Mouse (Mus musculus): ENCODE data around the gene Gm37240. TPM values are rescaled to one million over a fixed set of nuclear protein-coding genes. Genes with fewer than 3 reads are reported as not detected.
"Not testable (repeated sequence)": the region's sequence is repeated elsewhere in the genome, so short reads cannot be mapped to it uniquely, and the experiment has no call there.

The Gm37240 gene
- polyA plus RNA-seq, 1 experiment from 2014 or later = 0.21 TPM

DNA sequence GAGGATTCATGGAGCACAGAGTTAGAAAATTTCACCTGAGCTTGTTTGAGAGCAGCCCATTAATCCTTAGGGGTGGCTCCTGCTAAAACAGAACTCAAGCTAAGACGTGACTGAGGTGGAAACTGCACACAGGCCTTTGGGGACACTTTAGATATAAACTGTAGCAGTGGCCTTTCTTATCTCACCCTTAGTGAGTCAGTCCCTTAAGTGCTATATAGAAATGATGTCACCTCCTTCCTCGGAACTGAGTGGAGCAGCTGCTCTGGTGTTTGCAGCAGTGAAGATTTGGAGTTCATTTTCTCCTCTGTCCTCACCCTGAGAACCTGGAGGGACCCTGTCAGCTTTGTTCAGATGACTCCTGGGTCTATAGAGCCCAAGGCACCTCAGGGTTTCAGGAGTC is 298.6 kb downstream of the Gm37240 start:
- Histone ChIP-seq H3K4me1 (replicated peaks) (peaks cover 74% of the 10 kb centered on the region), H3K27ac (peak overlapping the region; percentile 63)
- WGBS (ENCODE audit: insufficient replicate concordance) = 16% methylated on average over 2 of the region's 2 CpGs

DNA sequence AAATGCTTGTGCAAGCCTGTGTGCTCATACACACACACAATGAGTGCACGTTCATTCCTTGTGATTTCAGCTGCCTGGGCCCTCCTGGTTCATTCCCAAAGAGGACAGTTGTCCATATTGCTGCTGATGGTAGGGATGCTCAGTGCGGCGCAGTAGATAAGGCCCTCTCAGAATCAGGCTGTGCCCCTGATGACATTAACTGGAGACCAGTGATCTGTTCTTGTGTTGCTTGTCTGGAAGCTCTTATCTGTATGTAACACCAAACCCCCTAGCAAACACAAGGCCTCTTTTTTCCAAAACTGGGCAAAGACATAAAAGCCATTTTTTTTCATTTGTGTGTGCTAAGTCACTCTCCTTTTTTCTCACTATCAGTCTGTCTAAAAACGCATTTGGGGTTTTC is 302.4 kb downstream of the Gm37240 start:
- peaks cover 61% of the 10 kb centered on the region for H3K4me1 ChIP-seq (replicated peaks)
- 0 out of 2 replicates have a peak overlapping the region, but pooled peaks have one; percentile 31 for H3K27ac ChIP-seq
- H3K4me2 ChIP-seq = peak overlapping the region; percentile 27; the same call in 1 of the 2 replicates
- peak; percentile 62 for DNase-seq
- ATAC-seq (ENCODE audit: low read depth) = peak; percentile 92
- H3K9ac ChIP-seq = no peak overlapping the region
- H3K27me3 ChIP-seq = no peaks in the 10 kb centered on the region
- H3K4me3 ChIP-seq (replicated peaks) = no peak overlapping the region
- no peaks in the 10 kb centered on the region for H3K9me3 ChIP-seq (replicated peaks)
- 21% methylated on average over 4 of the region's 4 CpGs for WGBS (ENCODE audit: insufficient replicate concordance)
- H3K36me3 ChIP-seq = no peaks in the 10 kb centered on the region; the same call in 1 of the 2 replicates

More for the DNA sequence above, 298.6 kb downstream of the Gm37240 start:
- Histone ChIP-seq H3K27me3 (no peaks in the 10 kb centered on the region), H3K9me3 (replicated peaks) (no peaks in the 10 kb centered on the region), H3K4me3 (replicated peaks) (no peak overlapping the region), H3K36me3 (no peaks in the 10 kb centered on the region), H3K4me2 (peak overlapping the region; percentile 21; the same call in 1 of the 2 replicates), H3K9ac (no peak overlapping the region)
- ATAC-seq (ENCODE audit: low read depth) (peak; percentile 78), DNase-seq (peak; percentile 28)

GRCm38 (mm10) chr3:85583194-85583593 is 304.1 kb downstream of the Gm37240 start:
- no peak overlapping the region for H3K4me3 ChIP-seq (replicated peaks)
- 60% methylated on average over 5 of the region's 5 CpGs for WGBS (ENCODE audit: insufficient replicate concordance)

DNA sequence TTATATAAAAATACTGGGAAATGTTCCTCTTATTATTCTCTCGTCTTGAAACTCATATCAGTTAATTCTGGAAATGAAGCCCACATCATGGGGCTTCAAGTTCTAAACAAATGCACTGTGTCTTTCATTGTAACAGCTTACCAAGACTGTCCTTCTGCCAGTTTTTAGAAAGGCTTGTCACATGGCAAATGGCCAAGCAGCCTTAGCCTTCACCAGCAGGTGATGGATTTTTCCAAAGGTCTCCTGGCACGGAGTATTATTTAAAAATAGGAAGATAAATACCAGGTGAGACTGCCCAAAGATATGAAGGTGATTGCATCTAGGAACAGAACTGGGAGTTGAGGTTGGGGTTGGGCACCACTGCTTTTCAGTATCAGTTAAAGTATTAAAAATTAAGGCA is 304.6 kb downstream of the Gm37240 start:
- no peak overlapping the region for H3K9ac ChIP-seq
- H3K4me2 ChIP-seq = no peak overlapping the region
- no peaks in the 10 kb centered on the region for H3K27me3 ChIP-seq
- no peaks in the 10 kb centered on the region for H3K9me3 ChIP-seq (replicated peaks)
- no peak for DNase-seq
- H3K4me1 ChIP-seq (replicated peaks) = peaks cover 44% of the 10 kb centered on the region
- no peak overlapping the region for H3K4me3 ChIP-seq (replicated peaks)
- WGBS (ENCODE audit: insufficient replicate concordance) = 71% methylated on average over 2 of the region's 2 CpGs
- no peak overlapping the region for H3K27ac ChIP-seq
- no peaks in the 10 kb centered on the region; the same call in 1 of the 2 replicates for H3K36me3 ChIP-seq
- no peak for ATAC-seq (ENCODE audit: low read depth)

More at GRCm38 (mm10) chr3:85583194-85583593, 304.1 kb downstream of the Gm37240 start:
- no peak for DNase-seq
- H3K4me1 ChIP-seq (replicated peaks) = peaks cover 47% of the 10 kb centered on the region
- ATAC-seq (ENCODE audit: low read depth) = no peak
- H3K36me3 ChIP-seq = no peaks in the 10 kb centered on the region; the same call in 1 of the 2 replicates
- H3K27ac ChIP-seq = no peak overlapping the region
- H3K4me2 ChIP-seq = no peak overlapping the region
- no peak overlapping the region for H3K9ac ChIP-seq
- H3K9me3 ChIP-seq (replicated peaks) = no peaks in the 10 kb centered on the region
- no peaks in the 10 kb centered on the region for H3K27me3 ChIP-seq

DNA sequence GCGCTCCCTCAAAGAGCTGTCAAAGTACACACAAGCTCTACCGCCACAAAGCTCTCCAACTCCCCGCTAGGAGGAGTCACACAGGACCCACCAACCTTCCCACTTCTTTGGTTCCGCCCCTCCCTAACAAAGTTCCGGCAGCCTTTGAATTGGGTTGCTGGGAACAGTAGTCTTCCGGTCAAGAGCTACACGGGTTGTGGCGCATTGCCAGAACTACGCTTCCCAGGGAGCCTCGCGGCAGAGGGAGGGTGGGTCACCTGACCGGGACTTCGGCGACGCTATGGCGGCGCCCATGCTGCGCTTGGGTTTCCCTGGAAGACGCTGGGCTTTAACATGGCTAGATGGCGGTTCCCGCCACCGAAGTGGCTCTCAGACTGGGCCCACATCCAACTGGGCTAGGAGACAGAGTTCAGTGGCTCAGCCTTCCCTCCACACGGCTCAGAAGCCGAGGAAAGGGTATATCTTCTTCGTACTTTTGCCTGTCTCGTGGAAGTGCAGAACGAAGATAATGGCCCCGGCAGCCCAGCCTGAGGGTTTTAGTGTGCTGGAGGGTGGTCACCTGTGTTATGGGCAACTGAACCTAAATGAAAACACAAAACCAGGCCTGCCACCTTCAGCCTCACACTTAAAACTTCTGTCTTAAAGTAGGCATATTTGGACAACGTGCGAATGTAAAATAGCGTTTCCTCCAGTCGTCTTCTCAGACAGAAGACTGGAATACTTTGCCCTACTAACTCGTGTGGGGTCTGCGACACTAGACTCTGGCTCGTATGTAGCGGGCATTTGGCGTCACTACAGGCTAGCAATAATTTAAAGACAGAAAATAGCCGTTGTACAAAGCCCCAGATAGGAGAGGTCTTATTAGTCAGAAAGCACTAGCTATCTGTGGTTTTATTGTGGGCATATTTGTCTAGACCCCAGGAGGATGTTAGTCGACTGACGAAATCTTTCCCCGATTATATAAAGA is 313.2 kb downstream of the Gm37240 start, which contains the start of gene Gatb:
Gene Gatb, plus strand, starts transcription at position 256 of the 967 bp plus-strand sequence.
- peak within 1 kb of the TSS; percentile 80 for H3K4me2 ChIP-seq
- no peaks in the 10 kb centered on the region for H3K9me3 ChIP-seq (replicated peaks)
- H3K27me3 ChIP-seq = no peaks in the 10 kb centered on the region
- ATAC-seq (ENCODE audit: low read depth) (peak; percentile 100), DNase-seq (peak; percentile 94)
- H3K9ac ChIP-seq = peak within 1 kb of the TSS; percentile 76
- H3K36me3 ChIP-seq = no peaks in the 10 kb centered on the region
- 1% methylated on average over 41 of the region's 41 CpGs for WGBS (ENCODE audit: insufficient replicate concordance)
- peak within 1 kb of the TSS; percentile 55 for H3K27ac ChIP-seq
- H3K4me3 ChIP-seq (replicated peaks) = peak within 1 kb of the TSS; percentile 71
- peaks cover 14% of the 10 kb centered on the region for H3K4me1 ChIP-seq (replicated peaks)

DNA sequence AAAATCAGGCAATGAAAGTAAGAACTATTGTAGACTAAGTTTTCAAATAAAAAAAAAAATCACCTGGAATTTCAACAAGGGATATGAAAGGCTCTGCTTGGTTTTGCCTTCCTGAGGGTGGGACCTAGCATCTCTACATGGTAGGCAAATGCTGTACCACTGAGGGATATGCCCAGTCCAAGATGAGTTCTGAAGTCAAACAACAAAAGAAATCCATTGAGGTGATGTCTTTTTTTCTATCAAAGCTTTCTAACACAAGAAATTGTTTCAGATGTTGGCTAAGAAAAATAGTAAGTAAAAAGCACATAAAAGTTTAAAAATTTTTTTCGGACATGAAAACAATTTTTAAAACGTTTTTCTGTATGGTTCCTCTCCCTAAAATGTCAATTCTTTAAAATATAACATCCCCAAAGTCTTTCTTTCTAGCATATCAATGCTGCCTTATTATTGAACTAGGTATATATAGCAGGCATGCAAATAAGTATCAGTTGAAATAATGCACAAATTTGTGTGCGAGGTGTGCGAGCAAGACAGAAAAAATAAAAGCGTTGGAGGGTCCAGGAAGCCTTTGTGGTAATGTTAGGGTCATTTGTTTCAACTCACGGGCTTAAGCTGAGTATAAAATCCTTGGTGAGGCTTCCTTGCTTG is 314.0 kb downstream of the Gm37240 start:
- DNase-seq (no peak), ATAC-seq (ENCODE audit: low read depth) (peak; percentile 6; the same call in 1 of the 2 replicates)
- Histone ChIP-seq H3K4me2 (peak overlapping the region; percentile 80), H3K9me3 (replicated peaks) (no peaks in the 10 kb centered on the region), H3K4me3 (replicated peaks) (peak overlapping the region; percentile 71), H3K27ac (peak overlapping the region; percentile 55; the same call in 1 of the 2 replicates), H3K4me1 (replicated peaks) (peaks cover 14% of the 10 kb centered on the region), H3K27me3 (no peaks in the 10 kb centered on the region), H3K9ac (peak overlapping the region; percentile 69), H3K36me3 (no peaks in the 10 kb centered on the region)
- WGBS (ENCODE audit: insufficient replicate concordance) = 21% methylated on average over 6 of the region's 6 CpGs

GRCm38 (mm10) chr3:85572502-85572901 is 314.8 kb downstream of the Gm37240 start:
- ATAC-seq (ENCODE audit: low read depth); H3K9me3 ChIP-seq (replicated peaks); H3K27me3 ChIP-seq; H3K27ac ChIP-seq; DNase-seq; H3K4me3 ChIP-seq (replicated peaks); H3K9ac ChIP-seq; H3K36me3 ChIP-seq: not testable (repeated sequence)
- Histone ChIP-seq H3K4me2 (peak overlapping the region; percentile 80; the same call in 1 of the 2 replicates), H3K4me1 (replicated peaks) (peaks cover 14% of the 10 kb centered on the region)
- WGBS (ENCODE audit: insufficient replicate concordance) = 78% methylated on average over 8 of the region's 8 CpGs

GRCm38 (mm10) chr3:85571276-85571675 is 316.0 kb downstream of the Gm37240 start:
- no peaks in the 10 kb centered on the region for H3K27me3 ChIP-seq
- H3K4me2 ChIP-seq = no peak overlapping the region
- H3K27ac ChIP-seq = no peak overlapping the region
- H3K4me1 ChIP-seq (replicated peaks) = peaks cover 14% of the 10 kb centered on the region
- no peaks in the 10 kb centered on the region for H3K36me3 ChIP-seq
- 61% methylated on average over 2 of the region's 2 CpGs for WGBS (ENCODE audit: insufficient replicate concordance)
- ATAC-seq (ENCODE audit: low read depth) (no peak), DNase-seq (no peak)
- H3K9me3 ChIP-seq (replicated peaks) = no peaks in the 10 kb centered on the region
- H3K4me3 ChIP-seq (replicated peaks) = no peak overlapping the region
- no peak overlapping the region for H3K9ac ChIP-seq

DNA sequence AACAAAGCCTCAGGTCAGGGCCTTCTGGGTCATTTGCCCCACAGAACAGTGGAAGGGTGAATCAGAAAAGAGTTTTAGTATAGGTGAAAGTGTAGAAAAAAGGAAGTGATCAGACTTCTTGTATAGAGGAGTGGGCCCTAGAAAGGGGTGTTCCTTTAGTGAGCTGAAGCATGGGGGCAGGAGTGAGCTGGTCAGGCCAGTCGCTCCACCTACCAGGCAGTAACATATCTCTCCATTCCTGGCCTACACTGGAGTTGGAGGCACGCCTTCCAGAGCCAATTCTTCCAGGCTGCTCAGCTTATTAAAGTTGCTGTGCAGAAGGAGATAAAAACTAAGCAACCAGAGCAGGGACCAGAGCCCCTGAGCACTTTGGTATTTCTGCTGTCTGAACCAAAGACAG is 322.7 kb downstream of the Gm37240 start:
- Histone ChIP-seq H3K4me3 (replicated peaks) (no peak overlapping the region), H3K4me2 (no peak overlapping the region), H3K9me3 (replicated peaks) (no peaks in the 10 kb centered on the region), H3K9ac (no peak overlapping the region), H3K4me1 (replicated peaks) (no peaks in the 10 kb centered on the region), H3K27me3 (no peaks in the 10 kb centered on the region), H3K27ac (no peak overlapping the region), H3K36me3 (no peaks in the 10 kb centered on the region)
- WGBS (ENCODE audit: insufficient replicate concordance) = 29% methylated on average over 2 of the region's 2 CpGs
- DNase-seq (no peak), ATAC-seq (ENCODE audit: low read depth) (peak; percentile 48; the same call in 1 of the 2 replicates)

- H3K27ac ChIP-seq = no peak overlapping the region
- no peak overlapping the region for H3K4me3 ChIP-seq (replicated peaks)
- H3K9me3 ChIP-seq (replicated peaks) = no peaks in the 10 kb centered on the region
- WGBS (ENCODE audit: insufficient replicate concordance) = 68% methylated on average over 6 of the region's 6 CpGs
- no peak overlapping the region for H3K4me2 ChIP-seq
- no peaks in the 10 kb centered on the region for H3K36me3 ChIP-seq
- H3K4me1 ChIP-seq (replicated peaks) = no peaks in the 10 kb centered on the region
- H3K27me3 ChIP-seq = no peaks in the 10 kb centered on the region
- DNase-seq (no peak), ATAC-seq (ENCODE audit: low read depth) (no peak)
- no peak overlapping the region for H3K9ac ChIP-seq
These were observed 333.5 kb downstream of the Gm37240 start for GRCm38 (mm10) chr3:85553731-85554277.

GRCm38 (mm10) chr3:85551352-85551751 is 336.0 kb downstream of the Gm37240 start:
- DNase-seq (no peak), ATAC-seq (ENCODE audit: low read depth) (no peak)
- no peaks in the 10 kb centered on the region for H3K36me3 ChIP-seq

More at GRCm38 (mm10) chr3:85551352-85551751, 336.0 kb downstream of the Gm37240 start:
- no peak overlapping the region for H3K9ac ChIP-seq
- H3K4me1 ChIP-seq (replicated peaks) = no peaks in the 10 kb centered on the region
- WGBS (ENCODE audit: insufficient replicate concordance) = 51% methylated on average over 2 of the region's 2 CpGs
- H3K4me2 ChIP-seq = no peak overlapping the region
- no peak overlapping the region for H3K4me3 ChIP-seq (replicated peaks)
- H3K27ac ChIP-seq = no peak overlapping the region
- H3K9me3 ChIP-seq (replicated peaks) = no peaks in the 10 kb centered on the region
- no peaks in the 10 kb centered on the region for H3K27me3 ChIP-seq

Measured in liver, embryonic 13.5 days (tissue).